Mouse (Mus musculus) embryonic fibroblast, embryonic 13.5 days (primary cell): ENCODE results near the gene Crx. TPM values are rescaled to one million over a fixed set of nuclear protein-coding genes. Genes with fewer than 3 reads are reported as not detected.
A peak's percentile ranks its signal among the peaks of the same experiment; 100 is the strongest.

Experiments used
- H3K27ac ChIP-seq: 2 replicates; pipeline ENCODE4 v1.5.1; 2012; ENCODE audit warnings: low read length, control low read depth, inconsistent platforms; ENCODE audit not compliant: insufficient read depth
- H3K4me1 ChIP-seq: 2 replicates; pipeline ENCODE4 v1.6.1; 2011; ENCODE audit warnings: low read length; ENCODE audit not compliant: control insufficient read depth, insufficient read depth
- H3K4me3 ChIP-seq: 2 replicates; pipeline ENCODE4 v1.5.1; 2011; ENCODE audit warnings: mild to moderate bottlenecking, control low read depth, low read length; ENCODE audit not compliant: insufficient read depth
- CTCF ChIP-seq: IDR thresholded peaks from 2 replicates; pipeline ENCODE4 v1.5.1; 2011; ENCODE audit warnings: mild to moderate bottlenecking, control low read depth, low read length, moderate library complexity, borderline replicate concordance; ENCODE audit not compliant: insufficient read depth
- POLR2A ChIP-seq: IDR thresholded peaks from 2 replicates; pipeline ENCODE4 v1.6.1; 2011; ENCODE audit warnings: low read depth, mild to moderate bottlenecking, control low read depth, low read length, moderate library complexity
- polyA plus RNA-seq: library from polyadenylated mRNA; stranded (reverse); fragments of >200 nt; gene quantifications from 2 replicates; pipeline ENCODE4 v1.2.4, GENCODE M21; 2011; ENCODE audit warnings: low read depth; ENCODE audit not compliant: missing spikeins, insufficient read length

Gene Crx
- polyA plus RNA-seq, 1 experiment = not detected

GRCm38 (mm10) chr7:15914252-15914651, 34.5 kb upstream of the Crx start:
- H3K27ac ChIP-seq = no peak overlapping the region
- no peak for TF ChIP-seq CTCF
- no peak for TF ChIP-seq POLR2A
- no peak overlapping the region for H3K4me3 ChIP-seq
- H3K4me1 ChIP-seq = no peaks in the 10 kb centered on the region

DNA sequence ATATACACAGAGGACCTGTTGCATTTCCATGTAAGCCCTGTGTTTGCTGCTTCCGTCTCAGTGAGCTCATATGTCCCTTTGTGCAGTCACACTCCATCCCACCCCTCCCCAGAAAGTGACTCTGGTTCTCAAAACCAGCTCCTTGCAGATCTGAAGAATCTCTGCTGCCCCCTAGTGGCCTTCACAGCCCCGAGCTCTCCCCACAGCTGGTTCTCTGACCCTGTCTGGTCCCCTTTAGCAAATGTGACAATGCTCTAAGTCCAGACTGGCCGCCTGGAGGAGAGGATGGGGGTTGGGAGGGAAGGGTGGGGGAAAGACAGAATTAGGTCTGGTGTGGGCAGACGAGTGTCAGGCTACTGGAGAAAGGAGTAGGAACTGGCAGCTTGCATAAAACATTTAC, 32.4 kb upstream of the Crx start:
- Histone ChIP-seq H3K4me1 (no peaks in the 10 kb centered on the region), H3K27ac (no peak overlapping the region), H3K4me3 (no peak overlapping the region)
- TF ChIP-seq POLR2A (no peak), CTCF (0 out of 2 replicates have a peak, but pooled peaks have one; percentile 11)

- no peak overlapping the region for H3K27ac ChIP-seq
- H3K4me1 ChIP-seq = no peaks in the 10 kb centered on the region
- no peak overlapping the region for H3K4me3 ChIP-seq
- TF ChIP-seq POLR2A (no peak), CTCF (no peak)
These were observed 30.8 kb upstream of the Crx start for GRCm38 (mm10) chr7:15910521-15910920.

DNA sequence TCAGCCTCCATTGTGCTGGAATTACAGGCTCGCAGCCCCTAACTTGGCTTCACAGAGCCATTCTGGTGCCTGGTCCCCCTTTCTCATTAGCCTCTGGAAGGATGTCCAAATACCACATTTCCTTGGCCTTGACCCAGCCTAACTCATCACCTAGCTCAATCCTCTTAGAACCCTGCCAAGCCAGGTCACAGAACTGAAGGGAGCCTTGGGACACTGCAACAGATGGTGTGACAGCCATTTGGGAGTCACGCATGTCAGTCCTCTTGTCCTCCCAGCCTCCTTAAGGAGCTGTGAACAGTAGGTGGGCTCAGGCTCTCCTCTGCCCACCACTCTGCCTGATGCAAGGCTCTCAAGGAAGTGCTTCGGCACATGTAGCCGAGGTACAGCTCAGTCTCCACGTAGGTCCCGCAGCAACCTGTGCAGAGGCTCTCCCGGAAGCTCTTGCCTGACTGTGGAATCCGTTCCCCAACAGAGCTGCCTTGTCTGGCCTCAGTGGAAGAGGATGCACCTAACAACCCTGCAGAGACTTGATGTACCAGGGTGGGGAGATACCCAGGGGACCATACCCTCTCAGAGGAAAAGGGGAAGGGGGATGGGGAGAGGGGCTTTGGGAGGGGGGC, 28.3 kb upstream of the Crx start:
- Histone ChIP-seq H3K27ac (no peak overlapping the region), H3K4me1 (no peaks in the 10 kb centered on the region), H3K4me3 (no peak overlapping the region)
- TF ChIP-seq CTCF (no peak), POLR2A (no peak)

GRCm38 (mm10) chr7:15906602-15907001, 26.8 kb upstream of the Crx start:
- H3K4me3 ChIP-seq = no peak overlapping the region
- H3K27ac ChIP-seq = no peak overlapping the region
- TF ChIP-seq POLR2A = no peak
- TF ChIP-seq CTCF = no peak

GRCm38 (mm10) chr7:15905861-15906260, 26.1 kb upstream of the Crx start:
- H3K4me3 ChIP-seq = no peak overlapping the region
- H3K4me1 ChIP-seq = no peaks in the 10 kb centered on the region
- H3K27ac ChIP-seq = no peak overlapping the region
- TF ChIP-seq POLR2A (no peak), CTCF (no peak)

More at GRCm38 (mm10) chr7:15906602-15907001, 26.8 kb upstream of the Crx start:
- no peaks in the 10 kb centered on the region for H3K4me1 ChIP-seq

GRCm38 (mm10) chr7:15901366-15902048, 21.7 kb upstream of the Crx start:
- H3K4me1 ChIP-seq = no peaks in the 10 kb centered on the region

GRCm38 (mm10) chr7:15894251-15894650, 14.5 kb upstream of the Crx start:
- Histone ChIP-seq H3K27ac (no peak overlapping the region), H3K4me1 (no peaks in the 10 kb centered on the region), H3K4me3 (no peak overlapping the region)
- TF ChIP-seq POLR2A (no peak), CTCF (no peak)

More at GRCm38 (mm10) chr7:15901366-15902048, 21.7 kb upstream of the Crx start:
- no peak for TF ChIP-seq CTCF
- TF ChIP-seq POLR2A = no peak
- Histone ChIP-seq H3K27ac (no peak overlapping the region), H3K4me3 (no peak overlapping the region)

GRCm38 (mm10) chr7:15884127-15884526, 4.4 kb upstream of the Crx start:
- H3K4me3 ChIP-seq = no peak overlapping the region
- no peak for TF ChIP-seq CTCF
- no peak for TF ChIP-seq POLR2A
- H3K27ac ChIP-seq = no peak overlapping the region
- no peaks in the 10 kb centered on the region for H3K4me1 ChIP-seq

DNA sequence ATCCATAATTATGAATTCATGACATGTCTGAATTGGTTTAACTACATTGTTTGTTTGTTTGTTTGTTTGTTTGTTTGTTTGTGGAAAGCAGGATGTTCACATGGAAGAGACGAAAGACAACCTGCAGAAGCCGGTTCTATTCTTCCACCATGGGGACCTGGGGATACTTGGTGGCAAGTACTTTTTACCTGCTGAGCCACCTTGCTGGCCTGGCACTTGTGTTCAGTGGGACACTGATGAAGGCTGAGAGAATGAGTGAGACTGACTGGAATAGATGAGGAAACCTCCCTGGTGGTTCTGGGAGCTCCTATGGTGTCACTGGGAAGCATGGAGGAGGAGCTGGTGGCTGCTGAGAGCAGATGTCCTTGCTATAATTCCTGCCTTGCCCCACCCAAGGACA, 2.5 kb upstream of the Crx start, which contains the start of gene Crxos:
TSS of gene Crxos (plus strand) at position 301 of the 400 bp plus-strand sequence.
- Histone ChIP-seq H3K4me1 (no peaks in the 10 kb centered on the region), H3K4me3 (no peak within 1 kb of the TSS), H3K27ac (no peak within 1 kb of the TSS)
- TF ChIP-seq CTCF (no peak), POLR2A (no peak)

DNA sequence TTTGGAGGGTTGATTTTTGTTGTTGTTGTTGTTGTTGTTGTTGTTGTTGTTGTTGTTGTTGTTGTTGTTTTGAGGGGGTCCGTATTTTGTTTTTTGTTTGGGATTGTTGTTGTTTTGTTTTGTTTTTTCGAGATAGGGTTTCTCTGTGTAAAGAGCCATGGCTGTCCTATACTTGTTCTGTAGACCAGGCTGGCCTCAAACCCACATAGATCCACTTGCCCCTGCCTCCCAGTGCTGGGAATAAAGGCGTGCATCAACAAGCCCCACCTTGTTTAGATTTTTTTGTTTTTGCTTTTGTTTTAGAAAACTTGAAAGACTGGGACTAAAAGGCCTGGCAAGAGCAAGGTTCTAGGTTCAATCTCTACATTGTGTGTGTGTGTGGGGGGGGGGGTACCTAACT, 2.1 kb upstream of the Crx start:
- Histone ChIP-seq H3K4me1 (no peaks in the 10 kb centered on the region), H3K4me3 (no peak overlapping the region), H3K27ac (no peak overlapping the region)
- no peak for TF ChIP-seq POLR2A
- no peak for TF ChIP-seq CTCF
